Mouse (Mus musculus): Measurements from ENCODE around the gene Cacna1c. TPM values are rescaled to one million over a fixed set of nuclear protein-coding genes. Genes with fewer than 3 reads are reported as not detected.

Cacna1c gene
- total RNA-seq, 2 experiments from 2014 or later: 66.4 to 84.0 TPM

DNA sequence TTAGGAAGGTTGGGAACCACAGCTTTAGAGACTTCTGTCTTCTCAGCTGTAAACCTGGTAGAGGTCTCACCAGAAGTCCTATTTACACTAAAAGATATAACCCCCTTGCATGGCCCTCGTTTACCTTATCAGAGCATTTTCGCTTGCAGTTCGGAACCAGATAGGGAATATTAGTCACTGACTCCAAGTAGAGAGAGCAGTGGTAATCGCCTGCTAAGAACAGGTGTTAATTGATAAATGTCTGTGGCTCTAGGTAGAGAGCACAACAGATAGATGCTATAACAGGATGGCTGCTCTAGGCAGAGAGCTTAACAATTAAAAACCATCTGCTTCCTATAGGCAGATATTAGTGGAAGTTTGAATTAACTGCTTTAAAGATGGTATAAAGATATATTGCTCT is 657.6 kb downstream of the Cacna1c start:
- no peak for DNase-seq (ENCODE audit: low spot score in 2 of 2)

Other genes with a start within 250 kb of the Cacna1c start
- 10 to 100 TPM in 1 of 2 experiments, 1 to 10 TPM in 1; 7.9 to 10.7 TPM for gene Dcp1b, start 21.2 kb downstream of the Cacna1c start, total RNA-seq (2021)
- gene Cacna2d4, start 40.1 kb upstream of the Cacna1c start, total RNA-seq (2021): not detected
- gene Lrtm2, start 134.3 kb upstream of the Cacna1c start, total RNA-seq (2021): under 1 TPM in 1 of 2 experiments, not detected in 1; 0.27 TPM
- 100 to 1,000 TPM; 191 to 229 TPM for gene Adipor2, start 221.3 kb upstream of the Cacna1c start, total RNA-seq (2021)

All from adrenal gland, adult 18-20 months (tissue).